Mouse (Mus musculus) lung, adult 2 months (tissue): Measurements from ENCODE around the gene Pygo2.
A peak's percentile ranks its signal among the peaks of the same experiment; 100 is the strongest.

ENCODE experiments used
- CTCF ChIP-seq: fragments of 200-500 bp; IDR thresholded peaks from 2 replicates; pipeline ENCODE4 v1.5.1; 2011; ENCODE audit warnings: mild to moderate bottlenecking, low read length, control low read depth; ENCODE audit not compliant: insufficient read depth
- POLR2A ChIP-seq: fragments of 200-500 bp; IDR thresholded peaks from 2 replicates; pipeline ENCODE4 v1.6.1; 2011; ENCODE audit warnings: low read depth, mild to moderate bottlenecking, control low read depth, low read length, borderline replicate concordance; ENCODE audit errors: extremely low read depth

GRCm38 (mm10) chr3:89481488-89481887, 51.5 kb downstream of the Pygo2 start:
- TF ChIP-seq CTCF, result peak; percentile 51
- TF ChIP-seq POLR2A, result no peak
